Comparison of ENCODE assay signal across 16 mouse cellular contexts in genomic region chr1:156462273-156462991, GRCm38 (mm10). TPM values are rescaled to one million over a fixed set of nuclear protein-coding genes. Genes with fewer than 3 reads are reported as not detected.
DNase-seq lines count a peak whose midpoint lies in the region; ATAC-seq and TF ChIP-seq lines count a peak whose summit lies in the region.
"Had no signal": no experiment of that assay in that cellular context is flagged by ENCODE, and none has a peak within 500 bp of the region (broad histone marks: within the 10 kb centered on the region; RNA-seq: fewer than 3 reads in every experiment).

No protein-coding gene starts in this region.

- no peaks in the 10 kb centered on the region for H3K27me3 ChIP-seq in lung, embryonic 16.5 days (ENCODE audit: control insufficient read depth, insufficient read depth, low read depth, low read length)
- H3K27me3 ChIP-seq in intestine, postnatal 0 days (replicated peaks; ENCODE audit: control insufficient read depth, insufficient read depth, low read length), result no peaks in the 10 kb centered on the region
- H3K27me3 ChIP-seq in liver, postnatal 0 days (ENCODE audit: insufficient read depth, low read length), result no peaks in the 10 kb centered on the region
- H3K27me3 ChIP-seq: embryonic facial prominence, embryonic 13.5 days; hindbrain, embryonic 15.5 days; megakaryocyte, embryonic 14.5 days had no signal

- H3K9me3 ChIP-seq in lung, embryonic 16.5 days (ENCODE audit: control insufficient read depth, low read length), result 0 out of 2 replicates have a peak, but pooled peaks cover 2% of the 10 kb centered on the region
- H3K9me3 ChIP-seq in intestine, postnatal 0 days (ENCODE audit: control insufficient read depth), result no peaks in the 10 kb centered on the region
- no peaks in the 10 kb centered on the region for H3K9me3 ChIP-seq in liver, postnatal 0 days (ENCODE audit: low read length)
- H3K9me3 ChIP-seq: embryonic facial prominence, embryonic 13.5 days; hindbrain, embryonic 15.5 days had no signal

- peak overlapping the region; percentile 37 for H3K27ac ChIP-seq in lung, embryonic 16.5 days (ENCODE audit: low read length)
- H3K27ac ChIP-seq in intestine, postnatal 0 days (ENCODE audit: low read depth, low read length), result peak overlapping the region; percentile 51
- H3K27ac ChIP-seq in liver, postnatal 0 days (ENCODE audit: low read depth), result peak overlapping the region; percentile 83
- H3K27ac ChIP-seq: embryonic facial prominence, embryonic 13.5 days; forebrain, embryonic 10.5 days; hindbrain, embryonic 15.5 days; liver, embryonic 14.5 days had no signal

- no peak for TF ChIP-seq CTCF in lung, adult 2 months (IDR thresholded peaks at IDR 0.05; ENCODE audit: insufficient read depth, low read length)
- no peak for TF ChIP-seq CTCF in intestine, postnatal 0 days (IDR thresholded peaks at IDR 0.05; ENCODE audit: low read depth)
- TF ChIP-seq CTCF in liver, postnatal 0 days (IDR thresholded peaks at IDR 0.05; ENCODE audit: low read depth), result no peak

- no peak for ATAC-seq in lung, embryonic 16.5 days (ENCODE audit: low read depth)
- ATAC-seq in intestine, postnatal 0 days, result peak; percentile 79
- ATAC-seq in liver, postnatal 0 days, result no peak
- ATAC-seq in activated CD4-positive, CD25-positive, alpha-beta regulatory T cell, adult 4 months, result no peak

- no peak overlapping the region for H3K4me2 ChIP-seq in lung, embryonic 16.5 days (ENCODE audit: low read depth, low read length)
- H3K4me2 ChIP-seq in intestine, postnatal 0 days (replicated peaks; ENCODE audit: low read depth), result peak overlapping the region; percentile 48
- H3K4me2 ChIP-seq in liver, postnatal 0 days (ENCODE audit: low read depth, low read length), result 0 out of 2 replicates have a peak overlapping the region, but pooled peaks have one; percentile 3
- H3K4me2 ChIP-seq: embryonic facial prominence, embryonic 13.5 days; hindbrain, embryonic 15.5 days had no signal

- TF ChIP-seq POLR2A in lung, adult 2 months (IDR thresholded peaks at IDR 0.05; ENCODE audit: borderline replicate concordance, extremely low read depth, low read depth, low read length), result no peak

- 53% methylated on average over 12 of the region's 12 CpGs for WGBS in lung, embryonic 16.5 days
- 71% methylated on average over 12 of the region's 12 CpGs for WGBS in lung, adult 2 months
- 42% methylated on average over 12 of the region's 12 CpGs for WGBS in intestine, postnatal 0 days
- WGBS in liver, postnatal 0 days (ENCODE audit: insufficient replicate concordance), result 40% methylated on average over 12 of the region's 12 CpGs

- DNase-seq in lung, adult 2 months, result no peak
- DNase-seq in c-Kit-positive CD71-positive TER-119-negative erythroid progenitor cells, embryonic 14.5 days (ENCODE audit: low read depth), result peak; percentile 32
- DNase-seq in liver, postnatal 0 days, result no peak
- DNase-seq in neural tube, embryonic 10.5 days (ENCODE audit: extremely low spot score, low spot score), result no peak
- DNase-seq: cerebellum, postnatal 36 days; heart, adult 18-20 months; heart, postnatal 10 days; thymus, postnatal 25 days had no signal

- no peak overlapping the region for H3K4me3 ChIP-seq in lung, embryonic 16.5 days (ENCODE audit: low read length)
- H3K4me3 ChIP-seq in lung, adult 2 months (replicated peaks; ENCODE audit: extremely low read depth, low read depth, low read length), result no peak overlapping the region
- H3K4me3 ChIP-seq in intestine, postnatal 0 days (ENCODE audit: low read depth, low read length), result no peak overlapping the region
- no peak overlapping the region for H3K4me3 ChIP-seq in liver, postnatal 0 days (ENCODE audit: low read depth, low read length)
- H3K4me3 ChIP-seq: embryonic facial prominence, embryonic 13.5 days; forebrain, embryonic 10.5 days; hindbrain, embryonic 15.5 days; megakaryocyte, embryonic 14.5 days had no signal

- H3K9ac ChIP-seq in lung, embryonic 16.5 days (ENCODE audit: low read length), result no peak overlapping the region
- no peak overlapping the region for H3K9ac ChIP-seq in intestine, postnatal 0 days (ENCODE audit: low read depth, low read length)
- no peak overlapping the region; the same call in 1 of the 2 replicates for H3K9ac ChIP-seq in liver, postnatal 0 days (replicated peaks)
- H3K9ac ChIP-seq: embryonic facial prominence, embryonic 13.5 days; hindbrain, embryonic 15.5 days; liver, embryonic 14.5 days had no signal

- H3K36me3 ChIP-seq in lung, embryonic 16.5 days (ENCODE audit: control insufficient read depth, insufficient read depth, low read length), result peaks cover 15% of the 10 kb centered on the region
- H3K36me3 ChIP-seq in intestine, postnatal 0 days (ENCODE audit: control insufficient read depth, insufficient read depth), result peaks cover 14% of the 10 kb centered on the region
- 0 out of 2 replicates have a peak, but pooled peaks cover 17% of the 10 kb centered on the region for H3K36me3 ChIP-seq in liver, postnatal 0 days (replicated peaks; ENCODE audit: insufficient read depth, low read length)

- TF ChIP-seq EP300 in liver, postnatal 0 days (IDR thresholded peaks at IDR 0.05; ENCODE audit: low read depth), result no peak

- peaks cover 24% of the 10 kb centered on the region for H3K4me1 ChIP-seq in lung, embryonic 16.5 days (replicated peaks; ENCODE audit: control insufficient read depth, insufficient read depth, low read length)
- peaks cover 12% of the 10 kb centered on the region for H3K4me1 ChIP-seq in lung, adult 2 months (ENCODE audit: control insufficient read depth, insufficient read depth, low read length)
- 0 out of 2 replicates have a peak, but pooled peaks cover 7% of the 10 kb centered on the region for H3K4me1 ChIP-seq in intestine, postnatal 0 days (replicated peaks; ENCODE audit: control insufficient read depth, insufficient read depth, low read length)
- peaks cover 26% of the 10 kb centered on the region for H3K4me1 ChIP-seq in liver, postnatal 0 days (ENCODE audit: insufficient read depth)
- H3K4me1 ChIP-seq: embryonic facial prominence, embryonic 13.5 days; forebrain, embryonic 10.5 days; hindbrain, embryonic 15.5 days had no signal

RNA-seq across cellular contexts. Expression of gene Soat1, which starts 11.7 kb away (rescaled TPM):
- 38.7 and 38.9 TPM in 2 replicates for polyA plus RNA-seq in lung, embryonic 16.5 days (2015; fragmentation: Nextera tagmentation; extraction: Ambion mirVana)
- polyA plus RNA-seq in lung, adult 2 months (2012; rRNA removed), result 61.3 and 104 TPM in 2 replicates
- 51.2 and 62.5 TPM in 2 replicates for polyA plus RNA-seq in intestine, postnatal 0 days (2015; fragmentation: Nextera tagmentation; extraction: Ambion mirVana)
- 42.5 and 43.9 TPM in 2 replicates for polyA plus RNA-seq in liver, postnatal 0 days (2015; fragmentation: Nextera tagmentation; extraction: Ambion mirVana)
- 10 to 100 TPM; 44.4 to 50.5 TPM for polyA plus RNA-seq in activated CD4-positive, CD25-positive, alpha-beta regulatory T cell, adult 4 months (2017; shearing (Covaris generic))

RNA-seq across cellular contexts. Expression of gene Axdnd1, which starts 41.5 kb away (rescaled TPM):
- polyA plus RNA-seq in lung, embryonic 16.5 days (2015; fragmentation: Nextera tagmentation; extraction: Ambion mirVana), result 0.15 and 0.41 TPM in 2 replicates
- 0.20 TPM in 1 of 2 replicates, not detected in the other for polyA plus RNA-seq in lung, adult 2 months (2012; rRNA removed)
- not detected in 2 replicates for polyA plus RNA-seq in intestine, postnatal 0 days (2015; fragmentation: Nextera tagmentation; extraction: Ambion mirVana)
- not detected in 2 replicates for polyA plus RNA-seq in liver, postnatal 0 days (2015; fragmentation: Nextera tagmentation; extraction: Ambion mirVana)
- not detected for polyA plus RNA-seq in activated CD4-positive, CD25-positive, alpha-beta regulatory T cell, adult 4 months (2017; shearing (Covaris generic))
